Mouse (Mus musculus) spleen, postnatal 14 days (tissue): Measurements from ENCODE around the gene Cdr2l.

Source experiments
- DNase-seq, 2 experiments: peaks; one replicate each; pipeline ENCODE4 v3.0.0; 2021 to 2022; ENCODE audit warnings: low spot score in 2 of 2

Cdr2l gene

DNA sequence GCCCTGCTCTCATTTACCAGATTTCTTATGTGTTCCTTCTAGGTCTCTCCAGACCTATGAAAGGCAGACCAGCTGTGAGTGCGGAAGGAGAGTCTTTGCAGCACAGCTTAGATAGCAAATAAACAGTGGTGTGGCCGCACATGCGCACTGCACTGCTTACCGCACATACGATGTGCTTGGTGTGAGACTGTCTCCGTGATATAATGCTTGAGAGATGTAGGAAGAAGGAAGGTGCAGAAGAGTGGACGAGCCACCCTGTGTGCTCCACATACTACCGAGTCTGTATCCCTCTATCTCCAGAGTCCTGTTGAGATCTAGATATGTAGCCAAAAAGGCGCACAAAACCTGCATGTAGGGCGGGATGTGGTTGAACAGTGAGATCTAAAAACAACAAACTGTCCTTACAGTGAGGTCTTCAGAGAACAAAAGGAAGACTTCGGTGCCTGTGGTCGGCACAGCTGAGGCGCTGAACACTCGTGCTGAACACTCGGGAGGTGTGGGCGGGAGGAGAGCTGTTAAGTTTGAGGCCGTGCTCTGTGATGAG, 25.2 kb downstream of the Cdr2l start:
- no peak for DNase-seq

DNA sequence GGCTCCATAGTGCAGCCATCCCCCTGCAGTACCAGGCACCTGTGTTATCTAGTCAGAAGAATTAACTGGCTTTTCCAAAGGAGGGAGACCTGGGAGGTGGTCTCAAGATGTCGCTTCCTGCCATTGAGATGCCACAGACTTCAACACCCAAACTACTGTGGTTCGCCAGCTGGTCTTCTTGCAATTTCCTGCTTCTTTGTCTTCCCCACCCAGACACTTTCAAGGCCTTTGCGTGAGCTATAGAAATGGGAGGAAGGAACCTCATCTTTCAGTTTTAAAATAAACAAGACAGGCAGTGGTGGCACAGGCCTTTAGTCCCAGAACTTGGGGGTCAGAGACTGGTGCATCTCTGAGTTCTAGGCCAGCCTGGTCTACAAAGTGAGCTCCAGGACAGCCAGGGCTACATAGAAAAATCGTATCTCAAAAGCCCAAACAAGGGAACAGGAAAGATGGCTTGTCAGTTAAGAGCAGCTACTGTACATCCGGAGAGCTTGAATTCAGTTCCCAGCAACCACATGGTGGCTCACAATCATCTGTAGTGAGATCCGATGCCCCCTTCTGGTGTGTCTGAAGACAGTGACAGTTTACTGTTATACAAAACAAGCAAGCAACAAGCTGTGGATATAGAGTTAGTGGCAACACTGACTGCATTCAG, 26.7 kb downstream of the Cdr2l start:
- no peak for DNase-seq

DNA sequence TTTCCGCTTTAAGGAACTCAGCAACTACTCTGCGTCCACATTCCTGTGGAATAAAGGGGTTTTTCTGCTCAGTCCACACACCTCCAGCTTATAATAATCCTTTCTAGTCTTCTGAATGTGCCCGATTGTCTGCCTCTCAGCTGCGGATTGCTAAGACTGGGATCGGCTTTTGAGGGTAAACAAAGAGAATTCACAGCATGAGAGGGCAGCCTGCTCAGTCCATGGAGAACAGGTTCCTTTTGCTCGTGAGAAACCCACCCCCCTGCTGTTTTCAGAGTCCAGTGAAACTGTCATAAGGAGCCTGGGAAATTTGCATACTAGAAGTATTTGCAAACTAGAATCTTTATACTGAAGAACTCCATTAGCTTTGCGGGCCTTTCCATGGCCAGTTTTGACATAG, 27.8 kb downstream of the Cdr2l start:
- no peak for DNase-seq

DNA sequence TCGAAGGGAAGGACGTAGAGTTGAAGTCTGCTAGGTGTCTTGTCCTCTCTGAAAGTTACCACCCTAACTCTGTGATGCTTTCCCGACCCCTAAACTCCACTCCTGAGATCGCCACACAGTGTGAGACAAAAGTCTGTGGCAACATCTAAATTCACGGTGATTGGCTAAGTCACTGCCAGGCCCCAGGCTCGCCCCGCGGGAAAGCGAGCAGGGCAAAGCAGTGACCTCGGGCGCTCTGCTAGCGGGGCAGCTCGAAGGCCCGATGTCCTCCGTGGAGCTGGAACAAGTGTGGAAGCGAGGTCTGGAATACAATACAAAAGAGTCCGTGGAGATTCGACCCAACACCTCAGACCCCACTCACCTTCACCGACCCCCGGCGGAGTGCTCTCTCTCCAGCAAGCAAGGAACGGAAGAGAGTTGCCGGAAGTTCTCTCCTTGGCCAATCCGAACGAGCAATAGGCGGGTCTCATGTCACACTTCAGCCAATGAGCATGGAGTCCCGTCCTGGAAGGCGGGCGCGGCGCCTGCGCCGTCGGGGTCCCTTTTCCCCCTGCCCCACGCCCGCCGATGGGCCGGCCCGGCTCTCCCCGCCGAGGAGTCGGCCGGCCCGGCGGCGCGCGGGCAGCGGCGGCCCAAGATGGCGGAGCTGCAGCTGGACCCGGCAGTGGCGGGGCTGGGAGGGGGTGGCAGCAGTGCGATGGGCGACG, 38.0 kb downstream of the Cdr2l start, which contains the start of the genes Atp5h and Kctd2:
Gene Atp5h, minus strand, starts transcription at position 432 of the 707 bp plus-strand sequence.
Gene Kctd2, plus strand, starts transcription at position 598 of the 707 bp plus-strand sequence.
- DNase-seq, result peak; percentile 87 to 89

DNA sequence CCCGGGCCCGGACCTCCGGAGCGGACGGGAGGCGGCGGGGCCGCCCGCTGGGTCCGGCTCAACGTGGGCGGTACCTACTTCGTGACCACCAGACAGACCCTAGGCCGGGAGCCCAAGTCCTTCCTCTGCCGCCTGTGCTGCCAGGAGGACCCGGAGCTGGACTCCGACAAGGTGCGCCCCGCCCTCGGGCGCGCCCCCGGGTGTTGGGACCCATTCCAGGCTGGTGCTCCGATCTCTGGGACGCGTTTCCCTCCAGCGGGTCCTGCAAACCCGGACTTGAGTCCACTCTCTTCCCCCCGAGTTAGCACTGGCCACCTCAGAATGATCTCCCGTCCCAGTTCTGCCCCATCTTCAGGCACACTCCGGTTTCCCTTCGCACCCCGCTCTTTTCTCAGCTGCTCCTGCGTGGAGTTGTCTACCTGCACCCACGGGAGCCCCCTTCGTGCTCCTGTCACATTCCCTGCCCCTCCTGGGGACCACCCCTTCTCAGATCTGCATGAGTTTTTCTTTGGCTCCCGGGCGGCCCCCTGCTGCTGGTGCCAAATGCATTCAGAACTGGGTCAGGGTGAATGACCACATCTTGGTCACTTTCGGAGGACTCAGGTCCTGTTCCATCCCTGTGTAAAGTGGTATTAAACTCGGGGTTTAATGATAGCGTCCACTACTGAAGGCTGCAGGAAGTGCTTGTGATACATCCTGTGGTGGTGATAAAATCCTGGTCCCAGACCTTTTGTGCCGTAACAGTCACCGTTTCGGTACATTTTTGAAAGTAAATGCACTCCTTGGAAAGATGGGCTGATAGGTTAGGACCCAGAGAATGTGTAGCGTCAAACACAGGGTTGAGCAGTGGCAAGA, 38.8 kb downstream of the Cdr2l start:
- DNase-seq, result peak; percentile 31 to 38

DNA sequence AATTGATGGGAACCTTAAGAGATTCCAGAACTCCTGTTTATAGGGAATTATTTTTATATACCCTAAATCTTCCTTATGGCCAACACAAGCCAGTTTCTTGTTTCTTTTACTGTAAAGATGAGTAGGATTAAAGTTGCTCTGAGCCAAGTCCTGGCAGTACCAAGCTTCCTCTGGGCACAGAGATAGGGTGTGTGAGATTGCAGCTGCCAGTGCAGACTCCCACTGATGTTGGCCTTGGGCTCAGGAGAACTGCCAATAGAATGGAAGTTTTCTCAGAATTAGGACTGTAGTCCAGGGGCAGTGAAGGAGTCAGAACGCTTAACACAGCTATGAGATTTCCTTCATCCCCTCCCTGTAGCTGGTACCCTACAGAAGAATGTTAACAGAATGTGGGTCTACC, 39.6 kb downstream of the Cdr2l start:
- DNase-seq, result no peak

DNA sequence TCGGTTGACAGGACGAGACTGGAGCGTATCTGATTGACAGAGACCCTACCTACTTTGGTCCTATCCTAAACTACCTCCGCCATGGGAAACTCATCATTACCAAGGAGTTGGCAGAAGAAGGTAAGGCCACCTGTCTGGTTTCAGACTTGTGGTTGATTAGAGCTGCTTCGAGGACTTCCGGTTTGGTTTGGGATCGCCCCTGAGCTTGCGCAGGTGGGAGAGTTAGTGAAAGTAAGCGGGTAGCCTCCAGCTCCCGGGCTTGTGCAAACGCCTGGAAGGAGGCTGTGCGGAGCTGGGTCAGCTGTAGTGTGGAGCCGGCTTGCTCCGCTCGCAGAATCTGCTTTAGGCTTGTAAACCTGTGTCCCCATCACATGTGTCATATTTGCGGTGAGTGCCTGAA, 40.3 kb downstream of the Cdr2l start:
- no peak for DNase-seq

DNA sequence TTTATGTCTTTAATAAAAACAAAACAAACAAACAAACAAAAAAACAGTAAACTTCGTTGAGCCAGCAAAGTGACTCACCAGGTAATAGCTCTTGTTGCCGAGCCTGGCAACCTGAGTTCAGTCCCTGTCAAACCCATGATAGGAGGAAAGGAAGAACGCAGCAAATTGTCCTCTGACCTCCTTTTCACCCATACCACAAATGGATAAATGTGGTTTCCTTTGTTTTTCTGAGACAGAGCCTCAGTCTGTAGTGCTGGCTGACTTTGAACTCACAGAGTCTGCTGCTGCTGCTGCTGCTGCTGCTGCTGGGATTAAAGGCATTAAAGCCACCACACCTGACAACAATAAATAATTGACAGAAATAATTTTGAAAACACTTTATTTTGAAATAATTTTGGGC, 41.4 kb downstream of the Cdr2l start:
- no peak for DNase-seq

DNA sequence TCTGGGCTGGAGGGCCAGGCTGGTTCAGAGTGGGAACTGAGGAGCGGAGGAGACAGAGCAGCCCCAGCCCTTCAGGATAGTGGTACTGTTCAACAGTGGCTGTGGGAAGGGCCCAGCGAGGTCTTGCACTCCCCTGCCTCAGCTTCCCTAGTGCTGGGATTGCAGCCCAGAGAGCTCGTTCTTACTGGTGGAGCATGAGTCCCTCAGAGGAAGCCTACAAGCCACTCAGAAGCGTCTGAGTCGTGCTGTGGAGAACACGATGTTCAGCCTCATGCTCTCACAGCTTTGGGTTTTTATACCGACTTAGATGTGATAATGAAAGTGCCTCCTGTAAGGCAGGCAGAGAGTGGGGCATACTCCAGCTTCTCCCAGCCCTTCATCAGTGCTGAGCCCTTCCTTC, 43.0 kb downstream of the Cdr2l start:
- DNase-seq, result no peak

DNA sequence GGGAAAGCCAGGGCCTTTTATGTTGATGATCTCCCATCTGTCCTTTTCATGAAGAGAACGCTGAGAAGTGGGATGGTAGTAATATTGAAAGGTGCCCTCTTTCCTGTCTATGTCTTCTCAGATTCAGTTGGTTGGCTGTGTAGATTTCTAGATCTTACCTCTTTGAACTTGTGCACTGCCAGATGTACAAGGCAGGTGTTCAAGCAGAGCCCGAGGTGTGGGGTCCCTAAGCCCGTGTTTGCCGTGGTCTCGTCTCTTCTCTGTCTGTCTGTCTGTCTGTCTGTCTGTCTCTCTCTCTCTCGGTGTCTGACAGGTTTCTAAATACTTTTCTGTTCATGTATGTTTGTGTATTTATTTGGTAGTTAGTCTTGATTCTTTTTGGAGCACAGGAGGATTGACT, 44.0 kb downstream of the Cdr2l start:
- DNase-seq, result no peak

DNA sequence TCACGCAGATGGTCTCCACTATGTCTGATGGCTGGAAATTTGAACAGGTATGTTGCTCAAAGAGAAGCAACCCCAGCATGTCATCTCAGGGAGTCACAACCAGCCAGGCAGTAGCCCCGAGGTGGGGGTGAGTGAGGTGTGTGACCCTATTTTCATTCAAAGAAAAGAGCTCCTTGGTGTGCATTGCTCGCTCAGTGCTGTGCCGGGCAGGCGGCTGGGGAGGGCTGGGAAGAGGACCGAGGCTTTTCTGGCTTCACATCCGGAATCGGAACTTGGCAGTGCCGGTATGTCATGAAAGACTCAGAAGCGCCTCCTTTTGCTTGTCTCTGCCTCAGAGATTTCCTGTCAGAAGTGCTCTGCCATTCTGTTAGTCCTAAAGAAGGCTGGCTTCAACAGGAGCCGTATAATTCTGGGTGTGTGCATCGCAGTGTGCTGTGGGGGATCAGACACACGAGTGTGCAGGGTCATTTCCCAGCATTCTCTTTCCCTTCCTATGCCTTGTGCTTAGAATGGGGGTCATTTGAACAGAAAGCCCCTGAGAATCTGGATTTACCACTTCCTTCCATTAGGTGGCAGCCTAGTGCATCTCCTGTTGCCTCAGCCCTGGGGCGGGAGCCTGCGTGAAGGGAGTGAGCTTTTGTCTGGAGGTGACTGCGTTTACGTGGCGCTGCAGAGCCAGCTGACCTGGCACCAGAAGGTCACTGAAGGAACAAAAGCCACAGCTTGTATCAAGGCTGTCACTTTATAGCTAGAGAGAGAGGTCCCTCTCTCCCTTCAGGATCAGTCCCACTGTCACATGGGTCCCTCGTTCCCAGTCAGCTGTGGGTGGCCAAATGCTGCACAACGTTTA, 46.0 kb downstream of the Cdr2l start:
- peak in 1 of 2 experiments; percentile 51 for DNase-seq

DNA sequence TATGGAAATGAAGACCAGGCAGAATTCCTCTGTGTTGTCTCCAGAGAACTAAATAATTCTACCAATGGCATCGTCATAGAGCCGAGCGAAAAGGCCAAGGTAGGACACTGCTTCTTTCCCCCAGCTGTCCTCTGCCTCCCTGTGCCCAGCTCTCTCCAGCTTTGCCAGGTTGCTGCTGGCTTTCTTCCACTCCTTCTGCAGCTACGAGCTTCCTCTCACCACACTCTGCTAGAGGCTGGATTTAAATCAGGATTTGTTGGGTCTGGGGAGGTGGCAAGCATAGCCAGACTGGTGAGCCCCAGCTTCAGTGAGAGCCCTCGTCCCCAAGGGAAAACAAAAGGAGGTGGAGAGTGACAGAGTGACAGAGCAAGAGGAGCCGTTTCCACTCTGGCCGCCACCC, 47.6 kb downstream of the Cdr2l start:
- no peak for DNase-seq

DNA sequence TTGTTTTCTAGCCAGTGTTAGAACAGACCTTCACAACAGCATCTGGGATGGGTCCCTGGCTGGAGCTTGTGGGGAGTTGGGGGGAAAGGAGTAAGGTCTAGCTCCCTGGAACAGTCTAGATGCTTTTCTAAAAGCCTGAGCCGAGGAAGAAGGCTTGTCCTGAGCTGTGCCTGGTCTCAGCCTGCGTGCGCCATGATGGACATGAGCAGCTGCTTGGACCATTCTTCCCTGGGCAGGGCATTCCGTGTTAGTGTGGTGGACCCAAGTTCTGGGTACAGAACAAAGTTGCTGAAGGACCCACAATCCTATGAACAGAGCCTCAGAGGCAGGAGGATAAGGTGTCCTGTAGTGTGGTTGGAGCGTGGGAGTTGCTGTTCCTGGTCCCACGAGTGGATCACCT, 48.8 kb downstream of the Cdr2l start:
- no peak for DNase-seq

DNA sequence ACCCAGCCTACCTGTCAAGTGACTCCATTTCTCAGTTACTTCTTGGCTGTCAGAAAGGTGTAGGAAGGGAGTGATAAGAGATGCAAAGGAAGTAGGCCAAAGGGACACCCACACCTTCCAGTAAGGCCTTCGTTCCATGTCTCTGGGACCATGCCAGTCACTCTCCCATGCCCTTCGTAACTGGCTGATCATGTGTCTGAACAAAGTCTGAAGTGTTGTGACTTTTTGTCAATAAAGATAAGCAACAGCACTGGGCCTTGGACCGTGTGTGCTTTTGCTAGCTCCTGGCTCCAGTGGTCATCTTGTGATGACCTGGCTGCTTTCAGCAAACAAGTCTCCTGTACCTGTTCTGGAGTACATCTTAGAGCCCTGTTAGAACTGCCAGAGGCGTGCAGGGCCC, 51.1 kb downstream of the Cdr2l start:
- DNase-seq, result no peak

DNA sequence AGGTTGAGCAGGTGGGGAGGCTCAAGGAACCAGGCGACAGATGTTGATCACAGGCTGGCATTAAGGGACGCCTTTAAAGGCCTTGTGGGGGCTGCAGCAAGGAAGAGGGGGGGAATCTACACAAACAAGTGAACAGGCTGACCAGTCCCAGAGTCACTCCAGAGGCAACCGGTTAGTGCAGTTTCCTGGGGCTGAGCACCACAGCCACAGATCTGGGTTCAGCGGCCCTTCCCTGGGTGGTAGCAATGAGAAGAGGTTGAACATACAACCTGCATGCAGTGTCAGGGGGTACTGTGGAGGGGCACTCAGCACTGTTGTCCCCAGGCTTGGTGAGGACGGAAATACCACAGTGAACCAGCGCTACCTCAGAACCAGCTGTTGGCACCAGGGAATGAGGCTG, 51.6 kb downstream of the Cdr2l start:
- no peak for DNase-seq

DNA sequence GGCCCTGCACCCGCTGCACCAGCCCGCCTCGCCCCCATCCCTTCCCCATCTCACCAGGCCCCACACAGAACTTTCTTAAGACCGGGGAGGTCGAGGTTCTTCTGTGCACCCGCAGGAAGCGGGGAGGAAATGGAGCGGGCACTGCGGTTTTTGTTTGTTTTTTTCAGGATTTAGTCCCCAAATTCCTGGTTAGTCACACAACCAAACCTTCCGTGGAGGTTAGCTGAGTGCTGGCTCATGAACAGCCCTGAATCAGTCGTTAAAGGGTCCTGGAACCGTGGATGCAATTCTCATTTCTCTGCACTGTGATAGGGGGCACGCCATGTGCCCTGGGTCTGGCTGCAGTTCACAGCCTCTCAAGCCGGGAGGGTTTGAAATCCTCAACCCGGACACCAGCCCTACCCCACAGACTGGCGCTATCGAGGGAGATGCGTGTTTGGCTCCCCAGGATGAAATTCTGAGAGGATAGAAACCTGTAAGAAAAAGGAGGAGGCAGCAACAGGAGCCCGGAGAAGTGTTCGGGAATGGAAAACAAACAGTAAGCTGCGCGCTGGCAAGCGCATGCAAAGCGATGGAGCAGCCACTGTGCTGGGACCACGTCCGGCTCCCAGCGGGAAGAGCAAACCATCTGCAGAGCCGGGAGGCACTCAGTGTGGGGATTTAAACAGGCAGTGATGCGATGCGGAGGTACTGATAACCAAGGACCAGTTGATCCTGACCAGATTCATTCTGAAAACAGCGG, 54.1 kb downstream of the Cdr2l start:
- no peak for DNase-seq

DNA sequence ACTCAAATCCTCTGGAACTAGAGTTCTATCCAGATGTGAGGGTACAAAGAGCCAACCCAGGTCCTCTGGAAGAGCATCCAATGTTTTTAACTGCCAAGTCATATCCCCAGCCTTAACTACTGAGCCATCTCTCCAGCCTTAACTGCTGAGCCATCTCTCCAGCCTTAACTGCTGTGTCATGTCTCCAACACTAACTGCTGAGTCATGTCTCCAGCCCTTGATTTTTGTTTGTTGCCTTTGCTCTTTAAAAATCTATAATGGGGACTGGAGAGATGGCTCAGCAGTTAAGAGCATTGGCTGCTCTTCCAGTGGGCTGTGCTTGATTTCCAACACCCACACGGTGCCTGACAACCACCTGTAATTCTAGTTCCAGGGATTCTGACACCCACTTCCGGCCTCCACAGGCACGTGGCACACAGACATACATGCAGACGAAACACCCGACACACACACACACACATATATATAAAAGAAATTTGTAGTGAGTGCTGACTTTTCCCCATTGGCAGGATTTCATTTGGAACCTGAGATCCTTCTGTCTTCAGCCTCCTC, 55.9 kb downstream of the Cdr2l start:
- no peak for DNase-seq

DNA sequence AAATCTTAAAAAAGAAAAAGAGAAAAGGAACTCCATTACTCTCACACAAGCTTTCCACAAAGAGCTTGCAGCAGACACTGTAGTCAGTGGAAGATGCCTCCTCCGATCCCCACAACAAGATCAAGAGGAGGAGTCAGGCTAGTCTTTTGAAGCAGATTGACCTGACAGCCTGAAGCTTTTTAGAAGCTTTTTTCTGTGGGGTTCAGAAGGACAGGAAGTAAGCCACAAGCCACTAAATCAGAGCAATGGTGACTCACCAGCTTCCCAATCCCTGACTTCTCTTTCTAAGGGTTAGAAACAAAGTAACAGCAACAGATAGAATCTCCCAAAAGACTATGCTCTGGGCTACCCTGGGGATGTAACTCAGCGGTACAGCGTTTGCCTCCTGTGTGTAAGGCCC, 57.6 kb downstream of the Cdr2l start:
- DNase-seq, result no peak

DNA sequence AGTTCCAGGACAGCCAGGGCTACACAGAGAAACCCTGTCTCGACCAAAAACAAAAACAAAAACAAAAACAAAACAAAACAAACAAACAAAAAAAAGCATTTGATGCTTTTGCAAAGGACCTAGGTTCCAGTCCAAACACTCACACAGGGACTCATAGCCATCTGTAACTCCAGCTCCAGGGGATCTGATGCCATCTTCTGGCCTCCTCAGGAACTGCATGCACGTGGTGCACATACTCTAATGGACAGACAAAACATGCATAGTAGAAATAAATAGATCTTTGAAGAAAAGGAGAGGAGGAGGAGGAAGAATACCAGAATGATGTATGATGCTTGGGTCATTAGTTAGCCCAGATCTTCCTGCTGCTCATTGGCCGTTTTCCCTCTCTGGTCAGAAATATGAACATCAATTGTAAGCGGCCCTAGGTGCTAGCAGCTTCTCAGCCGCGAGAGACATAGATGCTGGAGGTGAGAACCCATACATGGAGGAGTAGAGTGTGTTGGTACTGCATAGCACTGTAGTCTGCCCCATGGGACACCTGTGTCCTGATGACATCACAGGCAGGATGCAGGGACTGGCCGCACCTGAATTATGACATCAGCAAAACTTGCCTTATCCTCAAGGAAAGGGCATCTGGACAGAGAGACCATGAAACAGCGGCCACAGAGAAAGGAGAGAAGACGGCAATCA, 58.3 kb downstream of the Cdr2l start, which contains the start of gene Trim80:
Gene Trim80, plus strand, starts transcription at position 640 of the 690 bp plus-strand sequence.
- no peak for DNase-seq

DNA sequence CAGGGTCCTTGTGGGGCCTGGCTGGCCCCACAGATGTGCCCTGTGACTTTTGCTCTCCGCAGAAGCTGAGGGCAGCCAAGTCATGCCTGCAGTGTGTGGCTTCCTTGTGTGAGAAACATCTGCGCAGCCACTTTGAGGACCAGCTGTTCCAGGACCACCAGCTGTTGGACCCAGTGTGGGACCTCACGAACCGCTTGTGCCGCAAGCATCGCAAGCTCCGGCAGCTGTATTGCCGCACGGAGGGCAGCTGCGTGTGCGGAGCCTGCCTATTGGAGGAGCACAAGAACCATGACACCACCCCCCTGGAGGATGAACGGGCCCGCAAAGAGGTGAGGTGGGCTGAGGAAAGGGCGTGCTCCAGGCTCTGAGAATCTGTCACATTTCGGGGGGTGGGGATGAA, 59.7 kb downstream of the Cdr2l start:
- no peak for DNase-seq
